Mouse (Mus musculus) limb, embryonic 15.5 days (tissue): ENCODE data around the gene Cntln. TPM values are rescaled to one million over a fixed set of nuclear protein-coding genes. Genes with fewer than 3 reads are reported as not detected.

Experiments used
- ATAC-seq: fragments of 200-750 bp; cut with Nextera tagmentation; 2 replicates; pipeline ENCODE4 v1.8.0; 2017; ENCODE audit warnings: low read depth, moderate TSS enrichment; ENCODE audit not compliant: insufficient number of reproducible peaks, low FRiP score, low TSS enrichment
- H3K27ac ChIP-seq: fragments of 300-500 bp; sonication (generic); 2 replicates; pipeline ENCODE4 v1.5.1; 2015; ENCODE audit warnings: moderate library complexity, mild to moderate bottlenecking, inconsistent platforms
- H3K27me3 ChIP-seq: fragments of 300-500 bp; sonication (generic); 2 replicates; pipeline ENCODE4 v1.6.1; 2015; ENCODE audit warnings: inconsistent platforms
- H3K36me3 ChIP-seq: fragments of 300-500 bp; sonication (generic); 2 replicates; pipeline ENCODE4 v1.6.1; 2015; ENCODE audit warnings: inconsistent platforms
- H3K4me1 ChIP-seq: fragments of 300-500 bp; sonication (generic); 2 replicates; pipeline ENCODE4 v1.6.1; 2015; ENCODE audit warnings: inconsistent platforms
- H3K4me2 ChIP-seq: fragments of 300-500 bp; sonication (generic); 2 replicates; pipeline ENCODE4 v1.6.1; 2015; ENCODE audit warnings: mild to moderate bottlenecking, inconsistent platforms
- H3K4me3 ChIP-seq: fragments of 300-500 bp; sonication (generic); 2 replicates; pipeline ENCODE4 v1.5.1; 2015; ENCODE audit warnings: mild to moderate bottlenecking, inconsistent platforms
- H3K9ac ChIP-seq: fragments of 300-500 bp; sonication (generic); 2 replicates; pipeline ENCODE4 v1.6.1; 2015; ENCODE audit warnings: inconsistent platforms
- H3K9me3 ChIP-seq: fragments of 300-500 bp; sonication (generic); 2 replicates; pipeline ENCODE4 v1.6.1; 2016; ENCODE audit warnings: inconsistent platforms
- WGBS: fragments of 180-500 bp; shearing (Covaris S2); methylation state at CpG from one replicate; pipeline ENCODE4 v1.1.7; 2015; 5-methylcytosine and 5-hydroxymethylcytosine counted together
- polyA plus RNA-seq: library from polyadenylated mRNA; unstranded; fragments of >200 nt; fragmentation: Nextera tagmentation; extraction: Ambion mirVana; gene quantifications from 2 replicates; pipeline ENCODE4 v1.2.1, GENCODE M21; 2015

The Cntln gene
- polyA plus RNA-seq: 8.7 and 11.2 TPM in 2 replicates

- peak within 1 kb of the TSS; percentile 91 for H3K9ac ChIP-seq
- no peaks in the 10 kb centered on the region for H3K27me3 ChIP-seq
- H3K4me3 ChIP-seq: peak within 1 kb of the TSS; percentile 80
- peak within 1 kb of the TSS; percentile 98 for H3K27ac ChIP-seq
- ATAC-seq: peak; percentile 93
- H3K36me3 ChIP-seq: no peaks in the 10 kb centered on the region
- H3K4me2 ChIP-seq: peak within 1 kb of the TSS; percentile 65
- no peaks in the 10 kb centered on the region for H3K9me3 ChIP-seq
- H3K4me1 ChIP-seq: no peaks in the 10 kb centered on the region; the same call in 1 of the 2 replicates
- under 1% methylated on average over 50 of the region's 50 CpGs for WGBS
These were observed at the start of gene Cntln for GRCm38 (mm10) chr4:84884111-84884538. Gene Cntln, plus strand, starts transcription at chr4:84884309.

- Histone ChIP-seq H3K9ac (no peak overlapping the region), H3K9me3 (no peaks in the 10 kb centered on the region), H3K36me3 (no peaks in the 10 kb centered on the region), H3K4me1 (no peaks in the 10 kb centered on the region; the same call in 1 of the 2 replicates), H3K4me3 (no peak overlapping the region), H3K27me3 (no peaks in the 10 kb centered on the region), H3K27ac (no peak overlapping the region), H3K4me2 (no peak overlapping the region)
- 40% methylated on average over 5 of the region's 5 CpGs for WGBS
- no peak for ATAC-seq
These were observed 47.1 kb upstream of the Cntln start for GRCm38 (mm10) chr4:84836979-84837378.

DNA sequence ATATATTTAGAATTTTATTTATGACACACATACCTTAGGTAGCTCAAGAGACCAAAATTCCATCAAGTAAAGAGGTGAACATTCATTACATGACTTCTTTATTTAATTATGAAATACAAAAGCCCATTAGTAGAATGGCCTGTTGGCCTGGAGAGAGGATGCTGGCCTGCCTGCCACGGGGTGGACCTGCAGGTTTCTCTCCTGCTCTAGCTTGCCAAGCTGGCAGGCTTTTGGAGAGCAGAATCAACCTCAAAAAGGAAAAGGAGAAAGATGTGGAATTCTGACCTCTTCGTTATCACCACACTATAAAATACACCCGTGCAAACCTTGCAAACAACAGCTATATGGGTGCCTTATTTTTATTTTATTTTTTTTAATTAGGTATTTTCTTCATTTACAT lies 45.6 kb upstream of the Cntln start:
- no peaks in the 10 kb centered on the region for H3K36me3 ChIP-seq
- no peak overlapping the region for H3K4me3 ChIP-seq
- H3K27me3 ChIP-seq: no peaks in the 10 kb centered on the region
- no peaks in the 10 kb centered on the region for H3K9me3 ChIP-seq
- ATAC-seq: no peak
- H3K4me2 ChIP-seq: no peak overlapping the region
- no peak overlapping the region for H3K9ac ChIP-seq
- WGBS: 80% methylated on average over 3 of the region's 3 CpGs
- no peak overlapping the region for H3K27ac ChIP-seq
- no peaks in the 10 kb centered on the region for H3K4me1 ChIP-seq

DNA sequence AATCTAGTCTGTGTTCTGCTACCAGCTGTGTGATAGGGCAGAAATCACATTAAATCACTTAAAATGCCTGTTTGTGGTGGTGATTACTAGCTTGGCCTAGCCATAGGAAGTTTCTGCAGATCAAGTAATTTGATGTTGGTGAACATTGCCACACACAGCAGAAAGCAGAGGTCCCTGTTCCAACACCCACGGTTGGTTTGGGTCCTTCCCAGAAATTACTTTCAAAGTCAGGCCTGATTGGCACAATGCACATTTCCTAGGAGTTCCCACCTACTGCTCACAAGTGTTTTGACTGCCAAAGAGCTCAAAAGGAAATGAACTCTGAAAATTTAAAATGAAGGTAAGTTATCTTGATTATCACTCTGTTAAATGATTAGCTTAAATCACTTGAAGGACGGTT lies 44.6 kb upstream of the Cntln start:
- Histone ChIP-seq H3K36me3 (no peaks in the 10 kb centered on the region), H3K9ac (no peak overlapping the region), H3K27ac (no peak overlapping the region), H3K4me2 (no peak overlapping the region), H3K4me1 (no peaks in the 10 kb centered on the region), H3K9me3 (no peaks in the 10 kb centered on the region), H3K27me3 (no peaks in the 10 kb centered on the region), H3K4me3 (no peak overlapping the region)
- ATAC-seq: no peak
- 71% methylated on average over 2 of the region's 2 CpGs for WGBS

DNA sequence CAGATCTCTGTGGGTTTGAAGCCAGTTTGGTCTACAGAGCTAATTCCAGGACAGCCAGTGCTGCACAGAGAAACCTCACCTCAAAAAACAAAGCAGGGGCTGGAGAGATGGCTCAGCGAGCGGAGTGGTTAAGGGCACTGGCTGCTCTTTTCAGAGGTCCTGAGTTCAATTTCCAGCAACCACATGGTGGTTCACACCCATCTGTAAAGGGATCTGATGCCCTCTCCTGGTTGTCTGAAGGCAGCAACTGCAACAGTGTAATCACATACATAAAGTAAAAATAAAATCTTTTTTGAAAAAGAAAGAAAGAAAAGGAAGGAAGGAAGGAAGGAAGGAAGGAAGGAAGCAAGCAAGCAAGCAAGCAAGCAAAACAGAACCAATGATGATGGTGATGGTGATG lies 26.5 kb upstream of the Cntln start:
- ATAC-seq: no peak
- H3K27ac ChIP-seq: no peak overlapping the region
- no peak overlapping the region for H3K4me3 ChIP-seq
- no peak overlapping the region for H3K9ac ChIP-seq
- H3K36me3 ChIP-seq: no peaks in the 10 kb centered on the region
- no peaks in the 10 kb centered on the region for H3K4me1 ChIP-seq
- no peaks in the 10 kb centered on the region for H3K27me3 ChIP-seq
- H3K4me2 ChIP-seq: no peak overlapping the region
- H3K9me3 ChIP-seq: no peaks in the 10 kb centered on the region
- 80% methylated on average over 2 of the region's 2 CpGs for WGBS

DNA sequence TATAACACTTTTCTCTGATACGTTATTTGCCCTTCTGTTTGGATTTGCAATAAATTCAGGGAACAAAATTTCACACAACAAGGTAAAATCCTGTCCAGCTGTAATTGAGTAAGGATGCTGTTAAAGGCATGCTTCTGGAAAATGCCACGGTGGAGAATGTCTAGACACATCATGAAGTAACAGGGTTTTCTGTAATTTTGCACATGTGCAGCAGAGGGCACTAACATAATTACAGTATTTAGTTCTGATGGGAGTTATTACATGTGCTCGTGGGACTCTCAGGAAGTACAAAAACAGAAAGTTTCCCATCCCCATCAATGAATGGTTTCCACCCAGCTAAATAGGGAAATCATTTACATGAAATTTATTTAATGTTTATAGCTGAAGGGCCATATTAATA lies 7.8 kb upstream of the Cntln start:
- ATAC-seq: no peak
- no peak overlapping the region for H3K9ac ChIP-seq
- H3K9me3 ChIP-seq: no peaks in the 10 kb centered on the region
- H3K4me1 ChIP-seq: no peaks in the 10 kb centered on the region
- WGBS: 23% methylated on average over 3 of the region's 3 CpGs
- H3K27ac ChIP-seq: no peak overlapping the region
- H3K27me3 ChIP-seq: no peaks in the 10 kb centered on the region
- no peak overlapping the region for H3K4me3 ChIP-seq
- H3K36me3 ChIP-seq: no peaks in the 10 kb centered on the region
- H3K4me2 ChIP-seq: no peak overlapping the region

- 59% methylated on average over 12 of the region's 12 CpGs for WGBS
- Histone ChIP-seq H3K36me3 (no peaks in the 10 kb centered on the region), H3K9ac (no peak overlapping the region), H3K4me2 (peak overlapping the region; percentile 65), H3K9me3 (no peaks in the 10 kb centered on the region), H3K4me1 (no peaks in the 10 kb centered on the region; the same call in 1 of the 2 replicates), H3K27me3 (no peaks in the 10 kb centered on the region), H3K27ac (peak overlapping the region; percentile 98), H3K4me3 (peak overlapping the region; percentile 80)
- ATAC-seq: 0 out of 2 replicates have a peak, but pooled peaks have one; percentile 1
These were observed 463 bp upstream of the Cntln start for GRCm38 (mm10) chr4:84883646-84884045.

- 1% methylated on average over 58 of the region's 60 CpGs for WGBS
- no peaks in the 10 kb centered on the region for H3K36me3 ChIP-seq
- ATAC-seq: peak; percentile 45
- H3K27ac ChIP-seq: peak overlapping the region; percentile 98
- H3K9me3 ChIP-seq: no peaks in the 10 kb centered on the region
- H3K9ac ChIP-seq: peak overlapping the region; percentile 91
- H3K4me3 ChIP-seq: peak overlapping the region; percentile 80
- H3K4me2 ChIP-seq: peak overlapping the region; percentile 65
- no peaks in the 10 kb centered on the region; the same call in 1 of the 2 replicates for H3K4me1 ChIP-seq
- no peaks in the 10 kb centered on the region for H3K27me3 ChIP-seq
These were observed 596 bp downstream of the Cntln start for GRCm38 (mm10) chr4:84884539-84885270.

DNA sequence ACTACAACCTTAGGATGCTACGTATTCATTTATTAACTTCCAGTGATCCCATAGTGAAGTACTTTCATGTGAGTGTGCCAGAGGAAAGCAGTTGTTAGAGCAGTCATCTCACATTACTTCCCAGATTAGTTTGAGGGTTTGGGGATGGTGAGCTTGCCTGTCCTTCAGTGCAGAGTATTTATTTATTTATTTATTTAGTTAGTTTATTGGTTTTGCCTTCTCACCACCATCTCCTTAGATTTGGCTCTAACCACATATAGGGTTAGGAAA lies 1.1 kb downstream of the Cntln start:
- ATAC-seq: no peak

GRCm38 (mm10) chr4:84918393-84918792 lies 34.3 kb downstream of the Cntln start:
- WGBS: 77% methylated on average over 1 of the region's 1 CpGs
- ATAC-seq: no peak

More for the DNA sequence above, 1.1 kb downstream of the Cntln start:
- peak overlapping the region; percentile 98 for H3K27ac ChIP-seq
- H3K4me2 ChIP-seq: peak overlapping the region; percentile 65
- peaks cover 1% of the 10 kb centered on the region; the same call in 1 of the 2 replicates for H3K36me3 ChIP-seq
- no peaks in the 10 kb centered on the region; the same call in 1 of the 2 replicates for H3K4me1 ChIP-seq
- H3K27me3 ChIP-seq: no peaks in the 10 kb centered on the region
- peak overlapping the region; percentile 80 for H3K4me3 ChIP-seq
- H3K9ac ChIP-seq: 0 out of 2 replicates have a peak overlapping the region, but pooled peaks have one; percentile 91
- WGBS: 24% methylated on average over 1 of the region's 1 CpGs
- no peaks in the 10 kb centered on the region for H3K9me3 ChIP-seq

GRCm38 (mm10) chr4:84934342-84934929 lies 50.3 kb downstream of the Cntln start:
- Histone ChIP-seq H3K36me3 (peaks cover 6% of the 10 kb centered on the region; the same call in 1 of the 2 replicates), H3K9ac (no peak overlapping the region), H3K27me3 (no peaks in the 10 kb centered on the region), H3K4me2 (no peak overlapping the region), H3K9me3 (no peaks in the 10 kb centered on the region), H3K27ac (no peak overlapping the region), H3K4me3 (no peak overlapping the region), H3K4me1 (no peaks in the 10 kb centered on the region)
- WGBS: 83% methylated on average over 6 of the region's 6 CpGs
- no peak for ATAC-seq

More at GRCm38 (mm10) chr4:84918393-84918792, 34.3 kb downstream of the Cntln start:
- H3K9ac ChIP-seq: no peak overlapping the region
- no peak overlapping the region for H3K4me2 ChIP-seq
- no peak overlapping the region for H3K27ac ChIP-seq
- H3K9me3 ChIP-seq: no peaks in the 10 kb centered on the region
- H3K4me3 ChIP-seq: no peak overlapping the region
- no peaks in the 10 kb centered on the region for H3K4me1 ChIP-seq
- H3K27me3 ChIP-seq: no peaks in the 10 kb centered on the region
- H3K36me3 ChIP-seq: 0 out of 2 replicates have a peak, but pooled peaks cover 3% of the 10 kb centered on the region

GRCm38 (mm10) chr4:84942059-84942458 lies 58.0 kb downstream of the Cntln start:
- H3K27ac ChIP-seq: no peak overlapping the region
- H3K9ac ChIP-seq: no peak overlapping the region
- no peak for ATAC-seq
- H3K27me3 ChIP-seq: no peaks in the 10 kb centered on the region
- WGBS: 52% methylated on average over 2 of the region's 2 CpGs
- H3K4me2 ChIP-seq: no peak overlapping the region
- no peaks in the 10 kb centered on the region for H3K9me3 ChIP-seq
- no peaks in the 10 kb centered on the region for H3K4me1 ChIP-seq
- no peaks in the 10 kb centered on the region for H3K36me3 ChIP-seq
- no peak overlapping the region for H3K4me3 ChIP-seq
